8 mouse cellular contexts compared by ENCODE assay signal in the genomic region with DNA sequence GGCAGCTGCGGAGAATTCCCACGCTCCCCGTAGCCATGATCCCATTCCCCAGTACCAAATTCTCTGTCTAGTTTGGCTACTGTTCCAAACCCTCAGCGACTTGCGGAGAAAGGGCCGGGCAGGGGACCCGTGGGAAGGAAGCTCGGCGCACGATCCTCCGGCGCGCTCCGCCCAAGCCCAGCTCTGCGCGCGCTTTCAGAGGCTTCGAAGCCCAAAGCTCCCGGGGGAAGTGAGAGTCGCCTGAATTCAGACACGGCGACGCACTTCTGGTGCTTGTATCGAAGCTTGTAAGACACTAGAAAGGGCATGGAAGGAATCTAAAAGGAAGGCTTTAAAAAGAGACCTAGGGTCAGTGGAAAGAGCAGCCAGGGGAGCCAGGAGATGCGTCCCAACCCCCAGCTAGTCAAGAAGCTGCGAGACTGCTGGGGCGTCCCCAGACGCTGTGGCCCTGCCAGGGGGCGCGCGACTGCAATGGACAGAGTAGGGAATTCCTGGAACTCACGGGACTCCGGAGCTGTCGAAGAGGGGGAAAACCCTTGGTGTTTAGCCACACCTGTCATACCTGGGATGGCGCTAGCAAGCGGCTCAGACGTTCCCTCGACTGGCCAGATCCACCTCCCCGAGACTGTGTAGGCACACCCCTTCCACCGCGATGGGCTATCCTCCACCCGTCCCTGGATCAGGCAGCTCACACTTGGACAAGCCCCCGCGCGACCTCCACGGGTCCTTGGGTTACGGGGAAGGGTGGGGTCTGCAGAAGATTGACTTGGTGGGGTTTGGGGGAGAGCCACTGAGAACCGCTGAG. TPM values are rescaled to one million over a fixed set of nuclear protein-coding genes. Genes with fewer than 3 reads are reported as not detected.
DNase-seq lines count a peak whose midpoint lies in the region; ATAC-seq lines count a peak whose summit lies in the region.

No protein-coding gene starts in this region.

- H3K4me1 ChIP-seq in intestine, embryonic 16.5 days (ENCODE audit: control insufficient read depth, insufficient read depth, low read length) = peaks cover 20% of the 10 kb centered on the region
- H3K4me1 ChIP-seq in liver, embryonic 13.5 days (replicated peaks) = no peaks in the 10 kb centered on the region
- peaks cover 50% of the 10 kb centered on the region for H3K4me1 ChIP-seq in neural tube, embryonic 13.5 days (replicated peaks)

- peak; percentile 60 for DNase-seq in Muller cell, postnatal 12 days (ENCODE audit: inconsistent ontology term)
- DNase-seq in adrenal gland, postnatal 10 days = peak; percentile 72
- DNase-seq in forelimb bud, embryonic 11.5 days (ENCODE audit: low read depth, low spot score) = peak; percentile 40
- no peak for DNase-seq in liver, embryonic 13.5 days
- no peak for DNase-seq in thymus, adult 18-20 months
- DNase-seq in thymus, postnatal 14 days = no peak

- peak overlapping the region; percentile 68 for H3K27ac ChIP-seq in intestine, embryonic 16.5 days (ENCODE audit: low read length)
- H3K27ac ChIP-seq in liver, embryonic 13.5 days = peak overlapping the region; percentile 59
- H3K27ac ChIP-seq in neural tube, embryonic 13.5 days (replicated peaks) = no peak overlapping the region

- H3K4me3 ChIP-seq in intestine, embryonic 16.5 days (ENCODE audit: low read length) = peak overlapping the region; percentile 71
- peak overlapping the region; percentile 55 for H3K4me3 ChIP-seq in liver, embryonic 13.5 days (replicated peaks)
- peak overlapping the region; percentile 60 for H3K4me3 ChIP-seq in neural tube, embryonic 13.5 days

- WGBS in intestine, embryonic 16.5 days = under 1% methylated on average over 48 of the region's 48 CpGs
- WGBS in liver, embryonic 13.5 days (ENCODE audit: insufficient replicate concordance) = under 1% methylated on average over 48 of the region's 48 CpGs
- WGBS in neural tube, embryonic 13.5 days = under 1% methylated on average over 48 of the region's 48 CpGs

- H3K4me2 ChIP-seq in intestine, embryonic 16.5 days (ENCODE audit: low read depth, low read length) = peak overlapping the region; percentile 95
- H3K4me2 ChIP-seq in liver, embryonic 13.5 days = peak overlapping the region; percentile 62
- H3K4me2 ChIP-seq in neural tube, embryonic 13.5 days = peak overlapping the region; percentile 93

- H3K9ac ChIP-seq in intestine, embryonic 16.5 days (ENCODE audit: low read depth, low read length) = peak overlapping the region; percentile 80
- peak overlapping the region; percentile 59 for H3K9ac ChIP-seq in liver, embryonic 13.5 days
- peak overlapping the region; percentile 68 for H3K9ac ChIP-seq in neural tube, embryonic 13.5 days

- ATAC-seq in intestine, embryonic 16.5 days = peak; percentile 33
- peak; percentile 27; the same call in 1 of the 2 replicates for ATAC-seq in liver, embryonic 13.5 days (ENCODE audit: low read depth)
- peak; percentile 49 for ATAC-seq in neural tube, embryonic 13.5 days (ENCODE audit: low read depth)

- H3K9me3 ChIP-seq in intestine, embryonic 16.5 days (ENCODE audit: control insufficient read depth, low read length) = no peaks in the 10 kb centered on the region
- no peaks in the 10 kb centered on the region for H3K9me3 ChIP-seq in liver, embryonic 13.5 days (replicated peaks)
- H3K9me3 ChIP-seq in neural tube, embryonic 13.5 days = no peaks in the 10 kb centered on the region

- no peaks in the 10 kb centered on the region for H3K36me3 ChIP-seq in intestine, embryonic 16.5 days (ENCODE audit: control insufficient read depth, insufficient read depth, low read length)
- H3K36me3 ChIP-seq in liver, embryonic 13.5 days = no peaks in the 10 kb centered on the region
- no peaks in the 10 kb centered on the region for H3K36me3 ChIP-seq in neural tube, embryonic 13.5 days

- peaks cover 13% of the 10 kb centered on the region for H3K27me3 ChIP-seq in intestine, embryonic 16.5 days (replicated peaks; ENCODE audit: control insufficient read depth, insufficient read depth, low read length)
- peaks cover 64% of the 10 kb centered on the region for H3K27me3 ChIP-seq in liver, embryonic 13.5 days
- H3K27me3 ChIP-seq in neural tube, embryonic 13.5 days = peaks cover 81% of the 10 kb centered on the region

RNA-seq across cellular contexts. Expression of gene Npr3, which starts 2.8 kb away (rescaled TPM):
- 10 to 100 TPM; 28.4 to 36.5 TPM for total RNA-seq in adrenal gland, postnatal 10 days (2021)
- polyA plus RNA-seq in intestine, embryonic 16.5 days (2015; fragmentation: Nextera tagmentation; extraction: Ambion mirVana) = 5.0 TPM in 2 replicates
- polyA plus RNA-seq in liver, embryonic 13.5 days (2015; fragmentation: Nextera tagmentation; extraction: Ambion mirVana) = 3.2 and 3.4 TPM in 2 replicates
- 4.7 TPM in 2 replicates for polyA plus RNA-seq in neural tube, embryonic 13.5 days (2015; fragmentation: Nextera tagmentation; extraction: Ambion mirVana)

Comparison
In these comparisons a context has a peak if more than half of its experiments do, and no peak if none do; other contexts are left out.
1. DNase-seq: peak in Muller cell, postnatal 12 days (single experiment), adrenal gland, postnatal 10 days (single experiment) and forelimb bud, embryonic 11.5 days (single experiment); none in liver, embryonic 13.5 days (single experiment), thymus, adult 18-20 months (0 of 2) and thymus, postnatal 14 days (single experiment).
2. Peak in every context shown above with its lines, with median percentiles within 50 percentile points of each other: ATAC-seq, H3K4me2 ChIP-seq, H3K4me3 ChIP-seq and H3K9ac ChIP-seq.